Mouse (Mus musculus): ENCODE data around the gene Mcat. TPM values are rescaled to one million over a fixed set of nuclear protein-coding genes. Genes with fewer than 3 reads are reported as not detected.

The Mcat gene
- polyA plus RNA-seq (2014; fragmentation: Illumina TruSeq; extraction: RNeasy Lipid Tissue Mini Kit (QIAGEN cat#74804); ENCODE audit: low read depth, low replicate concordance): 3.1 TPM

DNA sequence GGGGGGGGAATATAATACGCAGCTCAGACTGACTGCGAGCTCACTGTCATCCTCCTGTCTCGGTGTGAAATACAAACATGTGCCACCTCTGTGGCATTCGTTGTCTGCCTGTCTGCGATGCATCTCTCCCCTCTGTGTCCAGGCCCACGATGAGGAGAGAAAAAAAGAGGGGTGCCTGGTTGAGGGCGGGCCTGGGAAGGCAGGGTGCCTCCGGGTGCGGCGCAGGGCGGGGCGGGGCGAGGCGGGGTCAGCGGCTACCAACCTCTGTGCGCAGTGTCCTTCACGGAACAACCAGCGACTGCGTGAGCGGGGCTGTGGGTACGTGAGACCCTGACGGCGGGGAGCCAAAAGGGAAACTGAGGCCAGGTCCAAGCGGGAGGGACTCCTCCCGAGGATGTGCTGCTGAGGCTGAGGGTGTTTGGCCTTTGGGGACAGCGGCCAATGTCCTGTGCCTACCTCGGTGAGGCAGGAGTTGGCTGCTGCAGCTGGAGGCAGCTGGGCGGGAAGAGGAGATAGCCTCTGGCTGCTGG lies at the start of gene Mcat, which contains the start of gene Tspo:
Gene Mcat, minus strand, starts transcription at position 461 of the 530 bp plus-strand sequence.
Gene Tspo, plus strand, starts transcription at position 266 of the 530 bp plus-strand sequence.

DNA sequence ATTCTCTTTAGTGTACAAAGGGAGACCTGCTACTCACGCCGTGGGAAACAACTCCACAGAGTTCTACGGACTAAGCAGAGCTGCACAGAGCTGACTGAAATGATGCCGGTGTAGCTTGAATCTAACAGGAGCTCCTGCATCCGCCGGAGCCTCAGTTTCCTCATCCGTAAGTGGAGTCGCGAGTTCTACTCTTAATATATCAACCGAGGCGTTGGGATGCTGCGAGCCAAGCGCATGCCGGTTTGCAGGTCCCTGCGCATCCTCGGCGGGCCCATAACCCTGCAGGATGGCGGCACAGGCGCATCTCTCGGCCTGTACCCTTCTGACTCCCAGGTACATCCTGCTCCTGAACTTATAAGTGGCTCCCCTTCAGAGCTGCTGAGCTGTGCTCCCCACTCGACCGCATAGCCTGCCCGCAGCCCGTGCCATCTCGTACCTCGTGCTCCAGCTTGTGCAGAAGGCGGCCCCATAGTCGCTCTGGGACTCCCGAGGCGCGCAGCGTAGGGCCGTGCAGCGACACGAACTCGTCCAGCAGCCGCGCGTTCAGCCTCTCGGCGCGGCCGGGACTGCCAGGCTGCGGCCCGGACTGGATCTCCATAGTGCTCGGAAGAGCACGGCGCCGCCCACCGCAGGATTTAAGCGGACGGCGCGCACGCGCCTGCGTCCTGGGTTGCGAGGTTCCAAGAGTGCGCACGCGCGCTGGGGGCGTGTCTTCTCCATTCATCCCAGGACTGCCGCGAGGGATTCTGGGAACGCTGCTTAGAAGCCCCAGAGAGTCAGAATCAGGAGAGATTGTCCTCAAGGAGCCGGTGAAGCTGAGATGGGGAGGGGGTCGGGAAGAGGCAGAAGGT lies 31.2 kb upstream of the Mcat start, which contains the start of gene Ttll12:
Gene Ttll12, minus strand, starts transcription at position 645 of the 851 bp plus-strand sequence.

DNA sequence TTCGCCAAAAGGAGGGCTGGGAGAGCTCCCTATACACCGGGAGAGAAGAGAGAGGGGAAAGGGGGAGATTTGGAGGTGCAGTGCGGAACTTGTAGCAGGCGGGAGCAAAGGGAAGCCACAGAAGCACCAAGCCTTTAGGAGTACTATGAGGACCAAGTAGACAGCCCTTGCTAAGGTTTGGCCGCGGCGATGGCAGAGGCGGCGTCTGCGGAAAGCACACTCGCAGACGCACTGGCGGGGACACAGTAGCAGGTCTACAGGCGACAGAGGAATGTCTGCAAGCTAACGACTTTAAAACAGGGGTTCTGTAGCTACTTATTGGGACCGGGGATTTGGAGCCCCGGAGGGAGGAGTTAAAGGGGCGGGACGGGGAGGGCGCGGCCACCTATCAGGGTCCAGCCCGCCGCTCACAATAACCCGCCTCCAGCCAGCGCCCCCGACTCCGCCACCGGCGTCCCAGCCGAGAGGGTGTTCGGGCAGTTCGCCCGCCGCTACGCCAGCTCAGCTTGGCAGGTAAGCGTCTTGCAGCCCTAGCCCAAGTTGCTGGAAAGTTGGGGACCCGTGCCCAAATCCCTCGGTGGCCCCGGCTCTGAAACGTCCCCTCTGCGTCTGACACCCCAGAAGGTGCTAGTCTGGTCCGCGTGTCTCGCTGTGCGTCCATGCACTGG lies 37.0 kb downstream of the Mcat start, which contains the start of gene Bik:
Gene Bik, plus strand, starts transcription at position 439 of the 668 bp plus-strand sequence.

DNA sequence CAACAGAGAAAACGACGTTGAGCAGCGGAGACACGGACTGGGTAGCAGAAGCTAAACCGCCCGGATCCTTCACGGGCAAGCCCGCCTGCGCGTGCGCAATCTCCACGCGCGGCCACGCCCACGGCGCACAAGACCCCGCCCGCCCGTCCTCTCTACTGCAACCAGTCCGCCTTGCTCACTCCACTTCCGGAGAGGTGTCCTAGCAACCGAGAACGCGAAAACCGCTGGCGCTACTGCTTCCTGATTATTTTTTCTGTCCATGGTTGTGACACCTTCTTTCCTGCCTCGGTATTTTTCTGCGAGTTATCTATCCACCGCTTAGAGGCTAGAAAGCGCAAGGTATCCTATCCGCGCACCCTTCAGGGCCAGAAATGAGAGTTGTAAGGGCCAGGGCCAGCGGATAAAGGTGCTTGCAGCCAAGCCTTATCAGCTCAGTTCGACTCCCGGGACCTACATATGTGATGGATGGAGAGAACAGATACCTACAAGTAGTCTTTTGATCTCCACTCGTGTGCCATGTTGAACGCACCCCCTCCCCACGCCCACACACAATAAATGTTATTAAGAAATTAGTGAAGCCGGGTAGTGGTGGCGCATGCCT lies 52.7 kb downstream of the Mcat start, which contains the start of gene Ttll1:
Gene Ttll1, minus strand, starts transcription at position 89 of the 601 bp plus-strand sequence.

Other genes with a start within 250 kb of the Mcat start
- 13.2 TPM for gene Arfgap3, start 213.5 kb downstream of the Mcat start, polyA plus RNA-seq (2014; fragmentation: Illumina TruSeq; extraction: RNeasy Lipid Tissue Mini Kit (QIAGEN cat#74804); ENCODE audit: low read depth, low replicate concordance)
- gene Pacsin2, start 99.2 kb downstream of the Mcat start, polyA plus RNA-seq (2014; fragmentation: Illumina TruSeq; extraction: RNeasy Lipid Tissue Mini Kit (QIAGEN cat#74804); ENCODE audit: low read depth, low replicate concordance): 37.5 TPM
- 2.5 TPM for gene Ttll1, start 52.9 kb downstream of the Mcat start, polyA plus RNA-seq (2014; fragmentation: Illumina TruSeq; extraction: RNeasy Lipid Tissue Mini Kit (QIAGEN cat#74804); ENCODE audit: low read depth, low replicate concordance)
- not detected for gene Bik, start 36.9 kb downstream of the Mcat start, polyA plus RNA-seq (2014; fragmentation: Illumina TruSeq; extraction: RNeasy Lipid Tissue Mini Kit (QIAGEN cat#74804); ENCODE audit: low read depth, low replicate concordance)
- gene Tspo, start 195 bp downstream of the Mcat start, polyA plus RNA-seq (2014; fragmentation: Illumina TruSeq; extraction: RNeasy Lipid Tissue Mini Kit (QIAGEN cat#74804); ENCODE audit: low read depth, low replicate concordance): 4.5 TPM
- gene Ttll12, start 31.4 kb upstream of the Mcat start, polyA plus RNA-seq (2014; fragmentation: Illumina TruSeq; extraction: RNeasy Lipid Tissue Mini Kit (QIAGEN cat#74804); ENCODE audit: low read depth, low replicate concordance): 1.6 TPM
- 0.58 TPM for gene Scube1, start 161.2 kb upstream of the Mcat start, polyA plus RNA-seq (2014; fragmentation: Illumina TruSeq; extraction: RNeasy Lipid Tissue Mini Kit (QIAGEN cat#74804); ENCODE audit: low read depth, low replicate concordance)
- not detected for gene Mpped1, start 215.7 kb upstream of the Mcat start, polyA plus RNA-seq (2014; fragmentation: Illumina TruSeq; extraction: RNeasy Lipid Tissue Mini Kit (QIAGEN cat#74804); ENCODE audit: low read depth, low replicate concordance)

Measured in adrenal gland, adult 10 weeks (tissue).